Mouse (Mus musculus) cerebellum, adult 2 months (tissue): ENCODE data around the gene Gatad1.

ENCODE experiments used
- CTCF ChIP-seq: fragments of 200-500 bp; IDR thresholded peaks from 2 replicates; pipeline ENCODE4 v1.5.1; 2011; ENCODE audit warnings: low read depth, mild to moderate bottlenecking, control low read depth, low read length, moderate library complexity, borderline replicate concordance; ENCODE audit not compliant: insufficient read depth
- POLR2A ChIP-seq: fragments of 200-500 bp; IDR thresholded peaks from 2 replicates; pipeline ENCODE4 v1.6.1; 2011; ENCODE audit warnings: low read length, control low read depth, borderline replicate concordance; ENCODE audit not compliant: insufficient read depth

- no peak for TF ChIP-seq CTCF
- no peak for TF ChIP-seq POLR2A
Observed at GRCm38 (mm10) chr5:3631512-3632271, 25.3 kb downstream of the Gatad1 start.
